Mouse (Mus musculus): ENCODE measurements around the gene Kif3c. TPM values are rescaled to one million over a fixed set of nuclear protein-coding genes. Genes with fewer than 3 reads are reported as not detected.

Gene Kif3c
- total RNA-seq, 2 experiments from 2014 or later, result 188 TPM

DNA sequence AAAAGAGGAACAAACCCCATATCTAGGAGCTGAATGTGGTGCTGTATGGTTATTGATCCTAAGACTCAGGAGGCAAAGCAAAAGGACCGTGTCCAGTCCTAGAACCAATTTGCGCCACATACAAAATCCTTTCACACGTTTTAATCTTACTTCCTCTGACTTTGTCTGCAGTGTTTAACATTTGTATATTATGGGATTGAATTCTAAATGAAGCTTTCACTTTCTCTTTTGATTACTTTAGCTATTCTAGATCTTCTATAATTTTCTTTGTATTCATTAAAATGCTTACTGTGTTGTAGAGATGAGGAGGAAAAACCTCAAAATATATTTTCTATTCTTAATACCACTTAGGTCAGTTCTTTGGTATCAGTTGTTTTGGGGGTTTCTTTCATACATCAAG, 88.6 kb downstream of the Kif3c start:
- intact Hi-C loops (cut with DNase I), result no loop called here
- no peak for DNase-seq (ENCODE audit: extremely low spot score in 1 of 2, low spot score in 2 of 2)
- no peak for TF ChIP-seq CTCF (IDR thresholded peaks at IDR 0.05)
- Histone ChIP-seq H3K4me3 (no peak overlapping the region), H3K27ac (no peak overlapping the region)

Other genes starting within 250 kb of the Kif3c start
- 100 to 1,000 TPM; 132 to 134 TPM for gene Rab10, start 55.2 kb upstream of the Kif3c start, total RNA-seq (2021)
- gene Asxl2, start 61.7 kb downstream of the Kif3c start, total RNA-seq (2021), result 10 to 100 TPM; 31.3 to 33.3 TPM
- 100 to 1,000 TPM; 106 to 115 TPM for gene Dtnb, start 207.2 kb downstream of the Kif3c start, total RNA-seq (2021)

All from left cerebral cortex, adult 2 months (tissue).